Comparison of ENCODE assay signal across 16 mouse cellular contexts in genomic region chr19:53008921-53009320, GRCm38 (mm10). TPM values are rescaled to one million over a fixed set of nuclear protein-coding genes. Genes with fewer than 3 reads are reported as not detected.
DNase-seq lines count a peak whose midpoint lies in the region; ATAC-seq and TF ChIP-seq lines count a peak whose summit lies in the region.
"Had no signal": no experiment of that assay in that cellular context is flagged by ENCODE, and none has a peak within 500 bp of the region (broad histone marks: within the 10 kb centered on the region; RNA-seq: fewer than 3 reads in every experiment).

No protein-coding gene starts in this region.

- H3K36me3 ChIP-seq in heart, adult 2 months (ENCODE audit: control insufficient read depth, insufficient read depth, low read length) = no peaks in the 10 kb centered on the region
- peaks cover 78% of the 10 kb centered on the region for H3K36me3 ChIP-seq in kidney, embryonic 15.5 days
- H3K36me3 ChIP-seq in embryonic facial prominence, embryonic 11.5 days (replicated peaks; ENCODE audit: control insufficient read depth, insufficient read depth, low read depth, low read length) = peaks cover 5% of the 10 kb centered on the region; the same call in 1 of the 2 replicates
- H3K36me3 ChIP-seq in small intestine, adult 2 months (ENCODE audit: control insufficient read depth, insufficient read depth, low read length) = peaks cover 93% of the 10 kb centered on the region

- no peak for TF ChIP-seq EP300 in heart, adult 2 months (IDR thresholded peaks at IDR 0.05; ENCODE audit: insufficient read depth, low read depth, low read length)

- H3K4me3 ChIP-seq in heart, adult 2 months = no peak overlapping the region
- H3K4me3 ChIP-seq in kidney, embryonic 15.5 days (replicated peaks) = no peak overlapping the region
- H3K4me3 ChIP-seq in embryonic facial prominence, embryonic 11.5 days (ENCODE audit: low read depth, low read length) = no peak overlapping the region
- no peak overlapping the region for H3K4me3 ChIP-seq in small intestine, adult 2 months (ENCODE audit: low read depth, low read length)
- H3K4me3 ChIP-seq: hindbrain, embryonic 15.5 days; neural tube, embryonic 13.5 days had no signal

- H3K27ac ChIP-seq in heart, adult 2 months = peak overlapping the region; percentile 79
- peak overlapping the region; percentile 32; the same call in 1 of the 2 replicates for H3K27ac ChIP-seq in kidney, embryonic 15.5 days
- H3K27ac ChIP-seq in embryonic facial prominence, embryonic 11.5 days (replicated peaks; ENCODE audit: low read depth, low read length) = peak overlapping the region; percentile 49
- peak overlapping the region; percentile 12; the same call in 1 of the 2 replicates for H3K27ac ChIP-seq in small intestine, adult 2 months (ENCODE audit: insufficient read depth, low read depth, low read length)
- H3K27ac ChIP-seq: hindbrain, embryonic 15.5 days; liver, embryonic 14.5 days; neural tube, embryonic 13.5 days had no signal

- no peaks in the 10 kb centered on the region for H3K79me2 ChIP-seq in heart, adult 2 months (replicated peaks; ENCODE audit: control insufficient read depth, insufficient read depth, low read length)

- DNase-seq in heart, adult 2 months = no peak
- DNase-seq in heart, postnatal 25 days (ENCODE audit: low spot score) = no peak
- no peak for DNase-seq in kidney, postnatal 36 days
- DNase-seq in embryonic facial prominence, embryonic 11.5 days (ENCODE audit: low spot score) = peak; percentile 56
- DNase-seq in left cerebral cortex, adult 9 months (ENCODE audit: low spot score in 2 of 2) = no peak
- no peak for DNase-seq in kidney, adult 11 months
- DNase-seq: adrenal gland, adult 8-10 months; B cell, adult 2 months; cerebellum, adult 8-10 months; forebrain, postnatal 0 days; kidney, adult 9 months had no signal

- no peak for TF ChIP-seq POLR2A in heart, adult 2 months (IDR thresholded peaks at IDR 0.05; ENCODE audit: insufficient read depth, low read depth, low read length)
- no peak for TF ChIP-seq POLR2A in small intestine, adult 2 months (IDR thresholded peaks at IDR 0.05; ENCODE audit: low read depth, low read length)

- no peaks in the 10 kb centered on the region for H3K9me3 ChIP-seq in kidney, embryonic 15.5 days (replicated peaks)
- H3K9me3 ChIP-seq in embryonic facial prominence, embryonic 11.5 days (replicated peaks; ENCODE audit: control insufficient read depth, low read length) = no peaks in the 10 kb centered on the region
- H3K9me3 ChIP-seq: hindbrain, embryonic 15.5 days; neural tube, embryonic 13.5 days had no signal

- no peak overlapping the region for H3K4me2 ChIP-seq in kidney, embryonic 15.5 days
- H3K4me2 ChIP-seq in embryonic facial prominence, embryonic 11.5 days (ENCODE audit: low read depth, low read length) = no peak overlapping the region
- H3K4me2 ChIP-seq: hindbrain, embryonic 15.5 days; neural tube, embryonic 13.5 days had no signal

- no peaks in the 10 kb centered on the region for H3K27me3 ChIP-seq in heart, adult 2 months (ENCODE audit: control insufficient read depth, insufficient read depth, low read length)
- H3K27me3 ChIP-seq in kidney, embryonic 15.5 days = no peaks in the 10 kb centered on the region
- H3K27me3 ChIP-seq in embryonic facial prominence, embryonic 11.5 days (ENCODE audit: control insufficient read depth, insufficient read depth, low read length) = no peaks in the 10 kb centered on the region
- no peaks in the 10 kb centered on the region for H3K27me3 ChIP-seq in small intestine, adult 2 months (ENCODE audit: control insufficient read depth, insufficient read depth, low read length)
- H3K27me3 ChIP-seq: hindbrain, embryonic 15.5 days; neural tube, embryonic 13.5 days had no signal

- WGBS in heart, adult 2 months = 82% methylated on average over 5 of the region's 5 CpGs
- 70% methylated on average over 5 of the region's 5 CpGs for WGBS in kidney, embryonic 15.5 days
- WGBS in embryonic facial prominence, embryonic 11.5 days = 47% methylated on average over 5 of the region's 5 CpGs
- WGBS in small intestine, adult 2 months = 86% methylated on average over 5 of the region's 5 CpGs

- intact Hi-C loops in heart, adult 2 months (cut with DNase I) = loop anchor here (5.0 kb wide), 4 partner anchors 133 to 358 kb away; partner anchors contain the start of genes Add3 and Mxi1
- intact Hi-C loops in heart, postnatal 25 days (cut with DNase I) = loop anchor here (5.0 kb wide), 2 partner anchors 228 to 358 kb away; no protein-coding TSS in a partner anchor

- H3K9ac ChIP-seq in heart, adult 2 months (ENCODE audit: low read depth, low read length) = no peak overlapping the region
- no peak overlapping the region for H3K9ac ChIP-seq in kidney, embryonic 15.5 days
- no peak overlapping the region for H3K9ac ChIP-seq in embryonic facial prominence, embryonic 11.5 days (replicated peaks; ENCODE audit: low read length)
- H3K9ac ChIP-seq: forebrain, postnatal 0 days; hindbrain, embryonic 15.5 days; liver, embryonic 14.5 days had no signal

- no peaks in the 10 kb centered on the region for H3K4me1 ChIP-seq in heart, adult 2 months (ENCODE audit: control insufficient read depth, insufficient read depth, low read length)
- H3K4me1 ChIP-seq in kidney, embryonic 15.5 days = peaks cover 26% of the 10 kb centered on the region
- H3K4me1 ChIP-seq in embryonic facial prominence, embryonic 11.5 days (ENCODE audit: control insufficient read depth, insufficient read depth, low read length) = peaks cover 3% of the 10 kb centered on the region
- H3K4me1 ChIP-seq in small intestine, adult 2 months (ENCODE audit: control insufficient read depth, insufficient read depth, insufficient read length, low read length) = peaks cover 4% of the 10 kb centered on the region; the same call in 1 of the 2 replicates

- no peak for TF ChIP-seq CTCF in heart, adult 2 months (IDR thresholded peaks at IDR 0.05)
- TF ChIP-seq CTCF in small intestine, adult 2 months (IDR thresholded peaks at IDR 0.05; ENCODE audit: extremely low read depth, insufficient read length, insufficient replicate concordance, low read depth, low read length) = no peak

- no peak for ATAC-seq in kidney, embryonic 15.5 days (replicated peaks; ENCODE audit: low FRiP score)
- no peak for ATAC-seq in embryonic facial prominence, embryonic 11.5 days (replicated peaks; ENCODE audit: insufficient number of reproducible peaks, low FRiP score, low TSS enrichment, low read depth)

RNA-seq across cellular contexts. Expression of gene Xpnpep1, which starts 31.1 kb away (rescaled TPM):
- total RNA-seq in heart, adult 2 months (2021) = 10 to 100 TPM; 59.8 to 70.1 TPM
- 49.8 and 71.9 TPM in 2 replicates for polyA plus RNA-seq in heart, adult 2 months (2012; rRNA removed)
- total RNA-seq in heart, postnatal 25 days (2021) = 10 to 100 TPM; 80.0 to 90.6 TPM
- polyA plus RNA-seq in kidney, embryonic 15.5 days (2015; fragmentation: Nextera tagmentation; extraction: Ambion mirVana) = 148 and 168 TPM in 2 replicates
- polyA plus RNA-seq in embryonic facial prominence, embryonic 11.5 days (2014; fragmentation: Nextera tagmentation; extraction: Ambion mirVana) = 177 and 184 TPM in 2 replicates
- polyA plus RNA-seq in small intestine, adult 2 months (2012; rRNA removed) = 92.4 and 477 TPM in 2 replicates

Comparison
In these comparisons a context has a peak if more than half of its experiments do, and no peak if none do; other contexts are left out.
1. H3K27ac ChIP-seq: peak in every context shown above with its lines; median percentile 79 in heart, adult 2 months; 49 in embryonic facial prominence, embryonic 11.5 days; 32 in kidney, embryonic 15.5 days; 12 in small intestine, adult 2 months.